Mouse (Mus musculus): ENCODE measurements around the gene Inhbb.

Gene Inhbb

GRCm38 (mm10) chr1:119419151-119420105 lies 2.6 kb downstream of the Inhbb start:
- DNase-seq = no peak

- no peak for DNase-seq
These were observed 4.1 kb downstream of the Inhbb start for GRCm38 (mm10) chr1:119417991-119418390.

DNA sequence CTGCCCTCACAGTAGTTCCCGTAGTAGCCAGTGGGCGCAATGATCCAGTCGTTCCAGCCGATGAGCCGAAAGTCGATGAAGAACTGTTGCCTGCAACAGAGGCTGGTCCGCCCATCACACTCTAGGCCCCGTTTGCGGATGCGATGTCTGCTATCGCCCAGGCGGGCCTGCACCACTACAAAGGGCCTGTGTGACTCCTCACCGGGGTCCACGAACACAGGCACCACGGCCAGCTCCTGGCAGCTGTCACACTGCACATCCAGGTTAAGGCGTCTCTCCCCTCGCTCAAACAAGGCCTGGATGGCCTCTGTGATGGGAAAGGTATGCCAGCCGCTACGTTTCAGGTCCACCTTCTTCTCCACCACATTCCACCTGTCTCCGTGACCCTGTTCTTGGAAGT lies 4.5 kb downstream of the Inhbb start:
- DNase-seq = no peak

GRCm38 (mm10) chr1:119416610-119417009 lies 5.4 kb downstream of the Inhbb start:
- DNase-seq = no peak

DNA sequence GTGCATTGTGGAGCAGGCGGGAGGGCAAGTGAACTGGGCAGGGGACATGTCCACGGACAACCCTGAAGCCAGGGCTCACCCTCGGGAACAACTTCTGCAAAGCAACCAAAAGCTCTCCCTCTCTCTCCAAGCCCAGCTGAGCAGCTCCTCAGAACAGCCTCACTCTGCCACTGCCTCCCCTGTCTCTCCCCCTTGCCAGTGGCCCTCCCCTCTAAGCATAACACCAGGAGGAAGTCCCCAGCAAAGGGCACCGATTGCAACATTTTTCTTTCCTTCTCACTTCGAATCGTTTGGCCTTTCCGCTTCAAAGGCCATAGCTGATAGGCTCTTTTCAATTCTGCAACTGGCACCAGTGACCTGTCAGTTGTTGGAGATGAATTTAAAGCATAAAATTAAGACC lies 5.9 kb downstream of the Inhbb start:
- no peak for DNase-seq

GRCm38 (mm10) chr1:119415151-119415550 lies 6.9 kb downstream of the Inhbb start:
- DNase-seq = no peak

DNA sequence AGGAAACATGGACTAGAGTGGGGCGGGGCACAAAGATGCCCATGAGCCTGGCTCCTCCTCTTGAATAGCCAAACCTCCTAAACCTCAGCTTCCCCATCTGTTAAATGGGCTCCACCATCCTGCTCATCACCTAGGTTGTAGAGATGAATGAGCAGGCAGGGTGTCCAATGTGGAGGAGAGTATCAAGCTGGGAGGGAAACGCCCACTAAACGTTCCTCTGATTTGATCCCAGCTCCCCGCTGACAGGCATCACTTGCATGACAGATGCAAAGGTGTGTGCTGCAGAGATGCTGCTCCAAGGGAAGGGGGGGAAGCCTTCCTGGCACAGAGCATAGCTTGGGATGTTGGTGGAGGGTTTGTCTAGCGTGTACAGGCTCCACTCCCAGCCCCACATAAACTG lies 11.4 kb downstream of the Inhbb start:
- no peak for DNase-seq

GRCm38 (mm10) chr1:119409599-119410168 lies 12.4 kb downstream of the Inhbb start:
- DNase-seq = no peak

GRCm38 (mm10) chr1:119409106-119409505 lies 12.9 kb downstream of the Inhbb start:
- DNase-seq = no peak

- no peak for DNase-seq
These were observed 14.2 kb downstream of the Inhbb start for GRCm38 (mm10) chr1:119407691-119408315.

GRCm38 (mm10) chr1:119404798-119405197 lies 17.2 kb downstream of the Inhbb start:
- DNase-seq = no peak

DNA sequence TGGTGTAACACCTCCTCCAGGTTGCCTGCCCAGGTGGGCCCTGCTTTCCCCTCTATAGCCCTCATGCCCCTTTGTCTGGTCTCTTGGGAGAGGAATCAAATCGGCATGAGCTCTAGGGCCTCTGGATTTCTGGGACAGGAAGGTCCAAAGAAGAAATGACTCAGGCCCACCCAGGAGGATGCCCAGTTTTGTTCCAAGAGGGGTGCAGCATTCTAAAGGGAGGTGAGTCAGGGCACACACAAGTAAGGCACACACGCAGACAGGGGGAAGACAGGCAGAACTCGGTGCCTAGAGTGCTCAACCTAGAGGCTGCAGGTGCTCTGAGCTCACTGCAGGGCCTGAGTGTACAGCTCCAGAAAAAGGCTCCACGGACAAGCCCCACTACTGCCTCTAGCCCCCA lies 17.7 kb downstream of the Inhbb start:
- DNase-seq = no peak

DNA sequence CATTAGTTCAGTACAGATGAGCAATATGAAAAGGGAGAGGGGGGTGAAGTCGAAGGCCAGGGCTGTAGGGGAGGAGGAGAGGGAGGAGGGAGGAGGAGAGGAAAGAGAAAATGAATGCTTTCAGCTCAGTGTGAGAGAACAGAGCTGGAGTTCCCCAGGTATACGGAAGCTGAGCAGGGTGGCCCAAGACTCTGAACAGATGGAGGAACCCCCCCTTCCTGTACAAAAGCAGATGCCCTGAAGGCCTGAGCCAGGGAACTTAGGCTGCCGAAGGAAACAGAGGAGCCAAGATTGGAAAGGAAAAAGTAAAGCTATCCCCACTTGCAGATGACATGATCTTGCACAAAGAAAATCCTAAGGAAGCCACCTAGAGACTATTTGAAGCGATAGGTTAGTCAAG lies 20.8 kb downstream of the Inhbb start:
- no peak for DNase-seq

- DNase-seq = no peak
These were observed 23.4 kb downstream of the Inhbb start for GRCm38 (mm10) chr1:119398640-119399039.

DNA sequence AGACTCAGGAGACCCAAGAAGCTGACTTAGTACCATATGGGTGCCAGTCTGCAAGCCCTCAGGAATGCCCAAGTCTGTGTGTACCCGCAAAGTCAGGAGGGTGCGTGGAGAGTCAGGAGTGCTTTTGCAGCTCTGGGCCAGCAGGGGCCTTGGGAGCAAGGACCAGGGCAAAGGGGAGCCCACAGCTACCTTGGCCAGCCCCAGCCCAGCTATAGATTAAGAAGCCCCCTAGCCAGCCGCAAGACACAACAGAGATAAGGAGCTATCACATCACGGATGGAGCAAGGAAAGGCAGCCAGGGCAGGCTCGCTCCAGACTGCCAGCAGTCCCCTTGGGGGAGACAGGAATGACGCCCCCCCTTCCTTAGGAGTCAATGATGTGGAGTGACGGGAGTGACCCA lies 24.2 kb downstream of the Inhbb start:
- DNase-seq = no peak

DNA sequence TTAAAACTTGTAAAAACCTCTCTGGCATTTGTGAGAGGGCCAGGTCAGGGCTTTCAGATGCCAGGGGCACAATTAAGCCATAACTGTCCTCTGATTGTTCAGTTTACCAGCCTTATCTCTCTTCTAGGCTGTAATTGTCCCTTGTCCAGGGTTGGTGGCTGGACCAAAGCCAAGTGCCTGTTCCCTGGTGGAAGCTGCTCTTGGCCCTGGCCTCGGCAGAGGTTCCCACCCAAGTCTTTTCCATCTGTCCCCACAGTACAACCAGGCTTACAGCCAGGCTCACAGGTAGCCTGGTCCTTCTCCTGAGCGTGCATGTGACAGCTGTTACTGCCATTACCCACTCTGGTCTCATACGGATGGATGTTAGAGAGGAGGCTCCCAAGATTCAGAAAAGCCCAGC lies 30.7 kb downstream of the Inhbb start:
- DNase-seq = no peak

- no peak for DNase-seq
These were observed 31.4 kb downstream of the Inhbb start for GRCm38 (mm10) chr1:119390676-119391075.

- DNase-seq = no peak
These were observed 32.1 kb downstream of the Inhbb start for GRCm38 (mm10) chr1:119389771-119390500.

- no peak for DNase-seq
These were observed 33.2 kb downstream of the Inhbb start for GRCm38 (mm10) chr1:119388664-119389396.

DNA sequence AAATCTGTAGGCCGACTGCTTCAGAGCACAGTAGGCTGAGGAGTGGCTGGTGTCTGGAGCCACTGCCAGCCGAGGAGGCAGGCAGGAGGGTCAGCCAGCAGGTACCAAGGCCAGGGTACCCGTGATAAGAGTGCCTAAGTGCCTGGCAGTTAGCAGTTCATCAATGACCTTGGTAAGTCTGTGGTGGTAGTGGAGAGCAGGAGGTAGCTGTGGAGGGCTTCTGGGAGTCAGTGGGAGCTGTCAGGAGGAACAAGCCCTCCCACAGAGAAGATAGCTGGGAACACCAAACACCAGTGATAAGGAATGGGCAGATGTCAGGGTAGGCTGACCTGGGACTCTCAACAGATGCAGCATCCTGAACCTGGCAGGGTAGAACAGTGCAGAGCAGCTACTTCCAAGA lies 35.7 kb downstream of the Inhbb start:
- no peak for DNase-seq

GRCm38 (mm10) chr1:119383916-119384315 lies 38.1 kb downstream of the Inhbb start:
- no peak for DNase-seq

DNA sequence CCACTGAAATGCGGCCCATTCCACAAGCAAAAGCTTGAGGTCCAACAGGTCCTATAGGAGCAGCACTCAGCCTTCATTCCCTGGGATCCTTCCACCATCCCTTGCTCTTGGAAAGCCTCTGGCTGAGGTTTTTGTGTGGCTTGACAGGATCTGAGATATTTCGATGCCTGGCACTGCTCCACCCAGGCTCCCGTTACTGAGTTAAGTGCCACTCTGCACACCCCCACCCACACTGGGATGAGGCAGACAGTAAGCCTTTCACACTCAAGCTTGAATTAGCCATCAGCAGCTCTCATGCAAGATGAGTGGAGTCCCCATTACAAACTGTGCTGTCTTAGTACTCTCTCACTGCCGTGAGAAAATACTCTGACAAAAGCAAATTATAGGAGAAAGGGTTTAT lies 41.4 kb downstream of the Inhbb start:
- DNase-seq = no peak

GRCm38 (mm10) chr1:119375376-119375775 lies 46.7 kb downstream of the Inhbb start:
- no peak for DNase-seq

All from thymus, postnatal 4 days (tissue).